Mouse (Mus musculus) kidney, postnatal 10 days (tissue): ENCODE data around the gene Myadml2.

Experiments used
- DNase-seq: peaks from one replicate; pipeline ENCODE4 v3.0.0; 2021; ENCODE audit warnings: mixed read lengths

Gene Myadml2

DNA sequence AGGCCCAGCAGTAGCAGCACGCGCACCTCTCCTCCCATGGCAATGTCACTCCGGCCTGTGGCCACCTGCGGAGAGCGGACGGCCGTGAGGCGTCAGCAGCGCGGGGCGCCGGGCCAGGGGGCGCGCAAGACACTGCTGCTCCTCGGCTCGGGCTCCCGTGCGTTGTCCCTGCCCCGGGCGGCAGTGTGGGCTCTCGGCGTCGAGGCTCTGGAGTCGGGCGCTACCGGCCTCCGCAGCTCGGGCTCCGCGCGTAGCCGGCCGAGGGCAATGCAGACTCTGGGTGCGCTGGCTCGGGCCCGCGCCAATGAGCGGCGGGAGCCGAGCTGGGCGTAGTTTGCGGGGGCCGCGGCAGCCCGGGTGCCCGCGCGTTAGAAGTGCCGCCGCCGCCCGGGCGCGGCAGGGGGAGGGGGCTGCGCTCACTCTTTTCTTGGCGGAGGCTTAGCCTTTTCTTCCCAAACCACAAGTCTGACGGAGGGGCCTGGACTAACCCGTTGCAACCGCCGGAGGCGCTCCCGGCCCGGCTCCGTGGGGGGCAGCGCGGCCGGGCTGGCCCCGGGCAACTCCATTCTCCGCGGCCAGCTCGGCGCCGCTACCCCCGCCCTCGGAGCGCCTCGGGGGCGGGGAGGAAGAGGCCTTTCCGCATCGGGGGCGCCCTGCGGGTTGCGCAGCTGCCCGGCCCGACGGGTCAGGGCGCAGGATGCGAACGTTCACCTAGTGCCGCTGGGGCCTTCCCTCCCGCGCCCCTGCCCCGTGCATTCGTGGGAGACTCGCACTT is 12.5 kb upstream of the Myadml2 start:
- peak; percentile 63 for DNase-seq

DNA sequence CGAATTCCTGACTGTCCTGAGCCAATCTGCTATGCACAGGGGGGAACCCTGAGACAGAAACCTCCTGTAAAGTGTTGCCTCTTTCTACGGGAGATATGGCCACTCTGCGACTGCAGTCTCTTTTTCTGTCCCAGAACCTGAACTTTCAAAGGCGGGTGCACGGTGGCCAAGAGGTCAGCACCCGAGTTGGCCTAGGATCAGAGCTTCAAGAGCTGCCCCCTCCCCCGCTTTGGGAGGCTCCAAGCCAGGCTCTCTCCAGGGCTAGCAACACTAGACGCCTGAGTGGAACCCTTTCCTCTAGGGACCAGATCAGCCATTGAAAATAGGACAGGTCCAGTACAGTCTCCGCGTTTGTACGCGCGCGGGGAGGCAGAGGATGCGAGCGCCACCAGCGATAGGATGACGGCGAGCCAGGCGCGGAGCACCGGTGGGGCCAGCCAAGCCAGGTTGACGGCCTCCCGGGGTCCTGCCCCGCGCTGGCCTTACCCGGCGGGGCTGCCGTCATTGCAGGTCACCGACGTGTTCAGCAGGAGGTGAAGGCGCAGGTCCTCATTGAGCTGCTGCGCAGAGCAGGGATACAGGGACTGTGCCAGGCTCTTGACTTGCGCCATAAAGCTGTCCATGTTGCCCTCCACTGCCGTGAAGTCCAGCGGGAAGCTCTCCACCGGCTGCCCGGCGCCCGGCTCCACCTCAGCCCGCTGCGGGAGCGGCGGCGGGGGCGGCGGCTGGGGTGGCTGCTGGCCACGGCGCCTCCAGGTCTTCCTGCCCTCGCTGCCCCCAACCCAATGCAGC is 11.7 kb upstream of the Myadml2 start:
- peak; percentile 41 for DNase-seq

DNA sequence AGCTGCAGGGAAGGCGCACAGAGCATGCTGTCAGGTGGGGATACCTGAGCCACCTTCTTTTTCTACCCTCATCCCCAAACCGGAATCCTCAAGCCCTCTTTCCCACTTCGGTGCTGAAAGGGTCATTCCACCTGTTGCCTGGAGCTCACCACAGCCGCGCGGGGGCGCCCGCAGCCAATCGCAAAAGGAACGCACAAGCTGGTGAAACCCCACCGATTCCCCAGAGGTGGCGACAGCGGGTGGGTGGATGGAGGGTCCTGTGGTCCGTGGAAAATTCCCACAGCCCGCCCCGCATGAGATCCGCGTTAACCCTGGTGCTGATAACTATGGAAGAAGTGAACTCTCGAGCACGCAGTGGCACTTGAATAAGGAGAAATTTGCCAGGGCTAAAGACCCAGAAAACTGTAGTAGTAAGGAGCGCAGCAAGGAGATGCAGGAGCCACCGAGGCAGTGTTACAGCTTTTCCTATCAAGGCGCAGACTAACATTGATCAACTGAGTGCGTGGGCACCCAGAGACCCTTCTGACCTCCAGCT is 11.0 kb upstream of the Myadml2 start:
- DNase-seq, result peak; percentile 91

DNA sequence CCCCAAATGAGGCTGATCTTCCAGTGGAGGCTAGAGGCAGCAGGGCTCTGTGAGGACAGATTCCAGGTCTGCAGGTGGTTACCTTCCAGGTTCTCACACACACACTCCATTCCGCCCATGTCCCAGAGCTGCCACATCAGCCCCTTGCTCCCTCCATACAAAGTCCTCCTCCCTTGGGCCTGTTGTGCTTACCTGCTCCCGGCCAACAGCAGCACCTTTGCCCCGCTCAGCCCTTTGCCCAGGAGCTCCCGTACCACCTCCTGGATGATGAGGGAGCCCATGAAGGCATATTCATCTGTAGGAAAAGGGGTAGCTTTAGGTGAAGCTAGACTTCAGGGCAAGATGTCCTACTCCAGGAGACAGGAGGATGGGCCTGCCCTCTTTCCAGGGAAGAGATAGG is 9.3 kb upstream of the Myadml2 start:
- peak; percentile 47 for DNase-seq

DNA sequence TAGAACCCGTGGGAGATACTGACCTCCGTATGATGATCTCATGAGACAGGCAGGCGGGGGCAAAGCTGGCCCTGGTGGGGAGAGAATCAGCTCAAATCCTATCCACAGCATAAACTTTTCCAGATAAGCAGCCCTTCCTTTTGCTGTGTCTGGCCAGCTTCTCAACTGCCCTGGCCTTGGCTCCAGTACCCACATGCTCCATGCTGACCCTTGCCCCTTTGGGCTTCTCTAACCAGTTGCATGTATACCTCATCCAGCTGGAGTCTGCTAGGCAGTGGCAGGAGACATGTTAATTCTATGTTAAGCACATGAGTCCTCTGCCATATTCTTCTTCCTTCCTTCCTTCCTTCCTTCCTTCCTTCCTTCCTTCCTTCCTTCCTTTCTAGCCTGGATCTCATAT is 6.8 kb upstream of the Myadml2 start:
- DNase-seq, result no peak

DNA sequence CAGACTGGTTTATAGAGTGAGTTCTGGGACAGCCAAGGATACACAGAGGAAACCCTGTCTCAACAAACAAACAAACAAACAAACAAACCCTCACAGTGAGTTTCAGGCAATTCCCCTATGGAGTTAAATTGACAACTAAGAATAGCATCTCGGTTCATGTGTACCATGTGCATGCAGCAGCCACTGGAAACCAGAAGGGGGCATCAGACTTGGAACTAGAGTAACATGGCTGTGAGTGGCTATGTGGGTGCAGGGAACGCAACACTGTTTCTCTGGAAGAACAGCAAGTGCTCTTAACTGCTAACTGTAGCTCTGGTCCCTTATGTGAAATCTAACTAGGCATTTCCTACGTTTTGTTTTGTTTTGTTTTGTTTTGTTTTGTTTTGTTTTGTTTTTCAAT is 3.9 kb upstream of the Myadml2 start:
- DNase-seq, result no peak

DNA sequence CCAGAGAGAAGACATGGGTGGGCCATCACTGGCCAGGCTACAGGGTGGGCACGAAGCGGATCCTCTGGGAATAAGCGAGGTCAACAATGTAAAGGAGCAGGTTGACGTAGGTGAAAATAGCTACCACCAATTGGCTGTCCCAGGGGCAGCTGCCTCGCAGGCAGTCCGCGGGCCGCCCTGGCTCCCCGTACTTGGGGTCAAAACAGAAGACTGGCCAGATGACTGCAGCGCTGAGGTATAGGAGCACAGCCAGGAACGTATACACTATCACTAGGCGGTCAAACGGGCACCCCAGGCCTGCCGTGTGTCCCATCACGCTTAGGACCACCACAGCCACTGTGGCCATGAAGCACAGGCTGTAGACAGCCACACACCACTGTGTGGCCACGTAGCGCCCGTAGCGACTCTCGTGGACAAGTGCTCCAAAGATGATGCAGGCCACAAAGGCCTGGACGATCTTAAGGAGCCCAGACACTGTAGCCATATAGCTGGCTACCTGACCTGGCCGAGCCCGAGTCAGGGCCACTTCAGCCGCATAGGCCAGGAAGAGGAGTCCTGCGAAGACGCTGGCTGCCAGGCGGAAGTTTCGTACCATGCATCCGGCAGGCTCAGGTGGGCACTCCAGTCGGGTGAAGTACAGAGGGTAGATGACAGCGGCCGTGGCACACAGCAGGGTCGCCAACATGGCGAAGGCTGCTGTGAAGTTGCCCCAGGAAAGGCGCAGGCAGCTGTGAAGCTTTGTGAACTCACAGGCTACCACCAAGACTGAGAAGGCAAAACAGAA is 719 bp downstream of the Myadml2 start:
- DNase-seq, result peak; percentile 12

DNA sequence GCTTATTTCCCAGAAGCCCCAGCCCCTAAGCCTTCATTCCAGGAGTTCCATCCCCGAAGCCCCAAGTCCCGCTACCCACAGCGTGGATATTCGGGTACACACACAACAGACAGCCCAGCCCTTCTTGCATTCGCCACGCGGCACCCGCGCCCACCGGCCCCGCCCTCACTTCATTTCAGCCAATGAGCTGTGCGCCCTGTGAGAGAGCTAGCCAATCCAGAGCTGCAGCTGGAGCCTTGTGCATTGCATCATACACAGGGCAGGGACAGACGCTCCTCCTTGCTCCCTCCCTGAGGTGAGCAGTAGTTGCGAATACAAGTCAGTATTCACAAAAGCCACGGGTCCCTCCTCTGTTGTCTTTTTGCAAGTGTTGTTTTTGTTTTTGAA is 4.4 kb downstream of the Myadml2 start, which contains the start of gene Pycr1:
Pycr1 (minus strand) TSS at position 169 of the 387 bp plus-strand sequence.
- DNase-seq, result peak; percentile 94

DNA sequence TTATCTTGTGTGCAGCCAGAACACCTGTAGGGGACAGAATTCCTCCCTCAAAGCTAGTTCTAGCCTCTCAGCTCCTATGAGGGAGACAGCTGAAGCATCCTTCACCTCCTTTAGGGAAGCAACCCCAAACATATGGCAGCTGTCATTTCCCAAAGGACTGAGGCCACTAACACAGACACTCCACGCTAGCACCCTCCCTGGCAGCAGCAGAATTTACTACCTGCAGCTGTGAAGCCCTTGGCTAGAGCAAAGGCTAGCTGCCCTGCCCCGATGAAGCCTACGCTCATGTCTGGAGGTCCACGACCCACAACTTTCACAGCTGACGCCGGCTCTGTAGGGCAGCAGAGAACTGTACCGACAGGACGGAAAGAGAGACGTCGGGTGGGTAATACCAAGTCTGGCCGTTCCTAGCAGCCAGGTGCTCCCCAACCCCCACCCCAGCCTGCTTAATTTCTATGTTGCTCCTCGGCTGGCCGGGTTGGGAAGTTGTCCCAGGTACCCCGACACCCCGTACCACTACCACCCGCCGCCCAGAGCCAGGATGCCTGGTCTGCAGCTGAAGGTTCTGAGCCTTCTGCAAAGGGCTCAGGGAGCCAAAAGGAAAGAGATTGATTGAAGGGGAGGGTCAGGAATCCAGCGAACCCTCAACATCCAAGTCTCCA is 4.9 kb downstream of the Myadml2 start:
- peak; percentile 43 for DNase-seq

DNA sequence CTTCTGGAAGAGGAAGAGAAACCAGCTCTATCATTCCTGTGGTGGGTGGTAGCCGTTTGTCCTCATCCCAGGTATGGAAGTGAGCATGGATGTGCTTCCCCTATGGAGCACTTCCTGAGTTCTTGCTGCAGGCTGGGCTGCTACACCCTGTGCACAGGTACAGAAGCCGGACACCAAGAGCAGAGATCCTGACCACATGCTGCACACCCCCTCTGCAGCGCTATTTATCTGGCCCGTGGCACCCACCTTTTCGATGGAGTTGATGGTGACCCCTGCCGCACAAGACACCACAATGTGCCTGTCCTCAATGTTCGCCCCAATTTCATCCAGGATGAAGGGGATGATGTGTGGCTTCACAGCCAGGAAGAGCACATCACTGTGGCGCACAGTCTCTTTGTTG is 6.1 kb downstream of the Myadml2 start:
- DNase-seq, result no peak

DNA sequence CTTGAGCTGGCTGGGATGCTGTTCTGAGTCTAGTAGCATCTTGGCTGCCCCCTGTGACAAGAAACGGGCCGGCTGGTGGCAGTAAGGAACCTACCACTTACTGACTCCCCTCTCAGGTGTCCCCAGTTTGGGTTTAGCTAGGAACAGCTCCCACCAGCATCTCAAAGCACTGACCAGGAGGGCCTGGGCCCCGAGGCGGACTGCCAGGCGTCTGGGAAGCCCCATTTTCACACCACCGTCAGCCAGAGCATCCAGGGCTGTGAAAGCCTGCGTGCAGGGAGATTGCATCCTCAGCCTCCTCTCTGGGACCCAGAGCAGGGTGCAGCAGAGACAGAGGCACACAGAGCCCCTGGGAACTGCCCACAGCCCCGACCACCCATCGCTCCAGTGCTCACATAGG is 6.7 kb downstream of the Myadml2 start:
- DNase-seq, result no peak

DNA sequence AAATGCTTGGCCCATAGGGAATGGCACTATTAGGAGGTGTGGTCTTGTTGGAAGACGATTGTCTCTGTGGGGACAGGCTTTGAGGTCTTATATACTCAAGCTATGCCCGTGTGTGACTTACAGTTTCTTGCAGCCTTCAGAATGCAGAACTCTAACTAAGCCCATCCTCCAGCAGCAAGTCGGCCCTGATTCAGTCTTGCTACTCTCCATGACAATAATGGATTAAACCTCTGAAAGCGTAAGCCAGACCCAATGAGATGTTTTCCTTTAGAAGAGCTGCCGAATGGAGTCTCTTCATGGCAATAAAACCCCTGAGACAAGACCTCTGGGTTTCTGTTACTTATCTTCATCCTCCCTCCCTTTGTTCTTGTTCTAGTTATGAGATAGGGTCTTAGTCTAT is 13.1 kb downstream of the Myadml2 start:
- no peak for DNase-seq

DNA sequence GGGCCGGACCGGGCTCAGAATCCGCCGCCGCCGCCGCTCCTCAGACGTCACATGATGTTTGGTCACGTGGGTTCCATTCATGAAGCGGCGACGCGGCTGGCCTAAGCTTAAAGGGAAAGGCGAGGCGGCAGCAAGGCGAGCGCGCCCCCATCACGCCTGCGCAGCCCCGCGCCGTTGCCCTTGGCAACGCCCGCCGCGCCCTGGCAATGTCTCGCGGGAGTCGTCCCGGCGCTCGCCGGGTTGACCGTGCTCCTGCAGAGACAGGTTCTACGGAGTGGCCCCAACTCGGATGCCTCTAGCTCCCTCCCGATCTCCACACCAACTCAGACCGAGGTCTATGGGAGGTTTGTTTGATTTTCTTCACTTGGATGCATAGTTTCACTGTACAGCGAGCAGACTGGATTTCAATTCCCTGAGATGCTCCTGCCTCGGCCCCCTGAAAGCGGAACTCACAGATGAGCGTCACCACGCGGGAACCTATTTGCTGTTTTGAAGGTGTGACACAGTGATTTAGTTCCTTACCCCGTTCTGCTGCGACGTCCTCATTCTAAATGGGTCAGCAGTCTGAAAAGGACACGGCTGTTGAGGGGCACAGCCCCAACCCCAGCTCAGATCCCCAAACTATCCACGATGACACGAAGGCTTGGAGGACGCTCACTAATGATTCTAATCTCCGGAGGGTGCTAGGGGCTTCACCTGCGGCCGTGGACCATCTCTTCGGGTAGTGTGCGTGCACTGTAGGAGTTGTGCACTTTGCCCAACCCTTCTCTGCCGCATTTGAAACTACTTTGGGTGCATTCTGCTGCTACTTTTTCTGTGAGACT is 14.2 kb downstream of the Myadml2 start, which contains the start of gene Mafg:
Mafg (minus strand) TSS at position 81 of the 824 bp plus-strand sequence.
- DNase-seq, result peak; percentile 97

DNA sequence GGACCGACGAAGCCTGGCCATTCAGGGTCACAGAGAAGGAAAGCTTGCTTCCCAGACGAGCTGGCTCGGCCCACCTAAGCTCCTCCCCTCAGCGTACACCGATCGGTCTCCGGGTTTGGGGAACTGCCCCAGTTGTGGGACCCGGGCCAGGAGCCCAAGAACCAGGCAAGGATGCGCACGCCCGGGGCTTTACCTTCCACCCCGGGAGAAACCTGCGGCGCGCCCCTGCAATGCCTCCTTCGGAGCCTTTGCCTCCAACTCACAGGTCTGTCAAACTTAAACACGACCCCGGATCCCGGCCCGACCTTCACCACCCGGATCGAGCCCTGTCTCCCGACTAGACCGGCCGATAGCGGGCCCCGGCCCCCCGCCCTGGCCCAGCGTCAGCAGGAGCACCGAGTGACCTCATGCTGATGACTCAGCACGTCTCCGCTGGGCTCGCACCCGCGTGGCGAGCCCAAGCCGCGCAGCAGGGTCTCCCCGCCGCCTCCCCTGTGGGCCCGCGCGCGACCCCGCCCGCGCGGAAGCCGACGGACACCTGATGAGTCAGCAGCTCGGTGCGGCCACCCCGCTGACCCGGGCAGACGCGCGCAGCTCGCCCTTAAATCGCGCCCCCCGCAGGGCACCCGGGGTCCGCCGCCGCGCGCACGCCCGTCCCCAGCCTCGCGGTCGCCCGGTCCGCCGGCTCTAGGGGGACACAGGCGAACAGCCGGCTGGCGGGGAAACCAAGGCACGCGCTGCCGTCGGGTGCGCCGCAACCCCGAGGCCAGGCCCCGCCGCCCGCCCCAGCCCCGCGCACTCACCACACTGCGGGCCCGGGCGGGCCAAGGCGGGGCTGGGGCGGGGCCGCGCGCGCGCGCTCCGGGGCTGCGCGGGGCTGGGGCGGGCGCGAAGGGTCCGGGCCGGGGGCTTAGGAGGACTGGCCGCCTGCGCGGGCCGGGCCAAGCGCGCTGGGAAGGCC is 15.1 kb downstream of the Myadml2 start:
- peak; percentile 85 for DNase-seq

DNA sequence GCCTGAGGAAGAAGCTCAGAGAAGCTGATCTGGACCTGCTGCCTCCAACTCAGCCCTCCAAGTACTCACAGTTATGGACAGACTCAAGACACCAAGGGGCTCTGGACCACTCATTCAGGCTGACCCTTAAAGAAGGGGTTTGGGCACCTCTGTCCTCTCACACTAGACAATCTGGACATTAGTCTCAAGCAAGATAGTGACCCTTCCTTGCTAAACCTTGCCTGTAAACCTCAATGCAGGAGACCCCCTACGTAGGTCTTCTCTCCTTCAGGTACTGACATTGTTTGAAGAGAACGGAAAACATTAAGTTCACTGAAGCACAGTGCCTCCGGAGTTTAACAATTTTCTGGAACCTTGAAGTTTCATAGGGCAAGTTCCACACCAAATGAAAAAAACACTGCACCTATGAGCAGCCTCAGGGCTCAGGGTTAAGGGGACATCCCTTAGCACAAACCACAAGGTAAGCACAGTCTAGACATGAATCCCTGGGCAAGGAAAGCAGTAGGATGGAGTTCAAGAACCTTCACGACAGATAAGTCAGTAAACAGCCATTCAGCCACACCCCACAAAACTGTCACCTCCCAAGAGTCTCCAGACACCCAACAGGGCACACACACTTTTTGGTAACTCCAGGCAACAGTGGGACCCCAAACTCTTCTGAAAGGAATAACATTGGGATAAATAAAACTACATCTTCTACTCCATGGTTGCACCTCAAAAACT is 16.1 kb downstream of the Myadml2 start:
- no peak for DNase-seq

DNA sequence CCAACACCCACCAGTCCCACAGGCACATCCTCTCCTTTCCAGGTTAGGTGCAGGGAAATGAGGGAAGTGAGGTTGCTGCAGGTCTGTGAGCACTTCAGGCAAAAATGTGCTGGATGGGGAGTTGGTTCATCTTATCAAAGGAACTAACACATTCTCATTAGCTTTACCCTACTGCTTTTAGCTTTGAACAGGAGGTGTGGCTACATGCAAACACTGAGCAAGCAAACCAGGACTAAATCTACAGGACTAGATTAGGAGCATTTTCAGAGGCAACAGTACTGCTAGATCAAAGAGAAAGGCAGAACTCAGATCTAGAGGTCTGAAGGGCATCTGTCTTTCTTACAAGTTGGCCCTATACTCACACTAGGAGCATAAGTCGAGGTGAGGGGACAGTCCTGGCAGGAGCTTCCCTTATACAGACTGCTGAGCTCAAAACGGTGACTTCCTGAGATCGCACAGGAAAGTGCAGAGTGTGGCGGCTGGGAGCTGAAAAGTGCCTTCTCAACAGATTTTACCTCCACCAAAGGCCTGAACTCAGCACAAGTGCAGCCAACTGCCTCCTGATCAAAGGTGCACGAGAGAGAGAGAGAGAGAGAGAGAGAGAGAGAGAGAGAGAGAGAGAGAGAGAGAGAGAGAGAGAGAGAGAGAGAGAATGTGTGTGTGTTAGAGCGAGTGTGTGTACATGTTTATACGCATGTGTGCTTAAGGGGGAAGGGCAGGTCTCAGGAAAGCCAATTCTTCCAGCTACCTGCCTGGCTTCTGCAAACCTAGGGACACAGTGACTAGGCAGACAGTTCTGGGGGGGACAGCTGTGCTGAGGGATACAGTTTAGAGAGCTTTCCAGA is 16.9 kb downstream of the Myadml2 start:
- DNase-seq, result peak; percentile 51

DNA sequence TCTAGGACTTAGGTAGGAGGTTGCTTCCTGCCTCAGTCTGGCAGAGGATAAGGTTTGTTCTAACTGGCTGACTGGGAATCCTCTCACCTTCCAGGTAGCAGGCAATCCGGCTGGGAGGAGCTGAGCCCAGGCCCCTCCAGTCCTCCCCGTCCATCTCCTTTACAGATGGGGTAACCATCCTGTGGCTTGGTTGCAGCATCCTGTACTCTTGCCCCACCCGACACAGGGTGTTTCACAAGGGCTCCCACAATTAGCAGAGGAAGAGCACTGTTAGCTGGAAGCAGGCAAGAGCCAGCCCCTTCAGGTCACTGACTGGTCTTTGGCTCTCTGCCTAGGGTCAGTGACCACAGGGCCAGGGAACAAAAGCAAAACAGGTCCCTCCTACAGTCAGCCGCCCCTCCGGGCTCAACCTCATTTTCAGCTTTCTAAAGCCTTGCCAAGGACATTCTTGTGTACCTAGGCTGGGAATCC is 17.5 kb downstream of the Myadml2 start:
- DNase-seq, result peak; percentile 79

DNA sequence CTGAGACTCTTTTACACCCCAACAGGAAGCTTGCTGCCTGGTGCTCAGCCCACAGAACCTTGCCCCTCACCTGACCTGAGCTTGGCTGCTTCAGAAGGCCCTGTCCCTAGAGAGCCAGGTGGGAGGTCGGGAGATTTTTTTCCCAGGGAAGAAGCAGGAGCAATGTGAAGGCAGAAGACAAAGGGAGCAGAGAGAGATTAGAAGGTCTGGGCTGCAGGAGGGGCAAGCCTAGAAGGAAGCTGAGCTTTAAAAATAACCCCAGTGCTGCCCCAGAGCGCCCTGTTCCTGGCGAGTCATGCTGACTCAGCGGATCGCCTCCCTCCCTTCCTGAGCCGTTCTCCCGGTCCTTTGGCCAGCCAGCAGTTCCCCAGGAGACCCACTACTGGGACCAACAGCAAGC is 18.0 kb downstream of the Myadml2 start:
- peak; percentile 74 for DNase-seq
